Mouse (Mus musculus) layer of hippocampus, adult 9-10 months (tissue): Measurements from ENCODE around the gene Topors.

Source experiments
- DNase-seq: peaks from one replicate; pipeline ENCODE4 v3.0.0; 2022; ENCODE audit warnings: low spot score

Gene Topors

DNA sequence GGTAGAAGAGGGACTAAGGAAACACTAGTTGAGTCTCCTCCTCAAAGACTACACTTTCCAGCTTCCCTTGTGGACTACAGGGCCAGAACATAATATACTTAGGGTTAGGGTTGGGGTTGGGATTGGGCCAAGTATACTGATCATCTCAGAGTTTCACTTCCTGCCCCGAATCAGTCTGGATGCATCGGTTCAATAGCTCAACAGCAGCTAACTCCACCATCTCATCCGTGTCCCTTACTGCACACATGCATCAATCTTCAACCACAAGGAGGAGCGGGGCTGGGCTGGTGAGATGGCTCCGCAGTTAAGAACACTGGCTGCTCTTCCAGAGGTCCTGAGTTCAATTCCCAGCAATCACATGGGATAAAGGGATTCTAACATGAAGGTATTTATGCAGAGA lies 18.7 kb downstream of the Topors start:
- no peak for DNase-seq

DNA sequence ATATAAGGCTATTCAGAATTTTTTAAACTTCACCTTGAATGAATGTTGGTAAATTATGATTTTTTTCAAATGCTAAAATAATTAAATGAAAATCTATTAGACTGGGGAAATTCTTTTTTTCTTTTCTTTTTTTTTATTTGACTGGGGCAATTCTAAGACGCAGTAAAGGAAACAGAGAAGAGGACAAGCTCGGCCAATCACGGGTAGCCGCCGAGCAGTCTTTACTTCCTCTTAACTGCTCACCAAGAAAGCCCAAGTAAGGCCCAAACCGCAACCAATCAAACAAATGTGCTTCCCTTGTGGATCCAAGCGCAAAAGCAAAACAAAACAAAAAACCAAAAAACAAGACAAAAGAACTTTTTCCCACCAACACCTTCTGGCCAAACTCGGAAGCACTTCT lies 25.6 kb downstream of the Topors start:
- no peak for DNase-seq

DNA sequence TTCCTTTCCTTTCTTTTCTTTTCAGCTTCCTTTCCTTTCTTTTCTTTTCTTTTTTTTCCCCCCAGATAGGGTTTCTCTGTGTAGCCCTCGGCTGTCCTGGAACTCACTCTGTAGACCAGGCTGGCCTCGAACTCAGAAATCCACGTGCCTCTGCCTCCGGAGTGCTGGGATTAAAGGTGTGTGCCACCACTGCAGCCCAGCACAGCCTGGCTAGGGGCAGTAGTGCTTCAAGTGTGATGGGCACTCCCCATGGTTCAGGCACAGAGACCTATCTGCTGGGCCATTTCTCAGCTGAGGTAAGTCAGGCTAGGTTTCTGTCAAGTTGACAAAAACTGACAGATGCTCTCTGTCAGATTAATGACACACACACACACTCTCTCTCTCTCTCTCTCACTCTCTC lies 26.6 kb downstream of the Topors start:
- no peak for DNase-seq

DNA sequence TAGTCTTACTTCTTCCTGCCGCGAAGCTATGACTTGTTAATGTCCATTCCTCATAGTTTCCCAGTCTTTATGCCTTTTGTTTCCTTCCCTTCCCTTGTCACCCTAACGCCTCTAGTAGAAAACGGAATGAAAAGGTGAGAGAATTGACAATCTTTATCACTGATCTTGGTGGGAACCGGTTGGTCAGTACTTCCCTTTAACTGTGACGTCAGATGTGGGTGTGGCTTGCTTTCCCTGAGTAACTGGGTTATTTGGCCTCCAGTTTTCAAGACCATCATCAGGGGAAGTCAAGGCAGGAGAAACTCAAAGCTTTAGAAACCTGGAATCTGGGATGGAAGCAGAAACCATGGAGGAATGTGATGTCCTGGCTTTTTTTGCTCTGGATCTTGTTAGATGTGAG lies 27.7 kb downstream of the Topors start:
- no peak for DNase-seq

DNA sequence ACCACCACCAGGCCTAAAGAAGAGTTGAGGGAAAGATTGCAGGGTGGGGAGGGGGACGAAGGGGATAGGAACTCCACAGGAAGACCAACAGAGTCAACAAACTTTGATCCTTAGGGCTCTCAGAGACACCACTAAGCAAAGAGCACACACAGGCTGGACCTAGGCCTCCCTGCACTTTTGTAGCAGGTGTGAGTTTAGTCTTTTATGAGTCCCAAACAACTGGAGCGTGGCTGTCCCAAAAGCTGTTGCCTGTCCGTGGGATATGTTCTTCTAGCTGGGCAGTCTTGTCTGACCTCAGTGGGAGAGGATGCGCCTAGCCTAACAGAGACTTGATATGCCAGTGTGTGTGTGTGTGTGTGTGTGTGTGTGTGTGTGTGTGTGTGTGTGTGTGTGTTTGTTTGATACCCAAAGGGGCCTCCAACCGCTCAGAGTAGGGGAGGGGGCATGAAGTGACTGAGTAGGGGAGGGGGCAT lies 29.3 kb downstream of the Topors start:
- DNase-seq, result no peak

DNA sequence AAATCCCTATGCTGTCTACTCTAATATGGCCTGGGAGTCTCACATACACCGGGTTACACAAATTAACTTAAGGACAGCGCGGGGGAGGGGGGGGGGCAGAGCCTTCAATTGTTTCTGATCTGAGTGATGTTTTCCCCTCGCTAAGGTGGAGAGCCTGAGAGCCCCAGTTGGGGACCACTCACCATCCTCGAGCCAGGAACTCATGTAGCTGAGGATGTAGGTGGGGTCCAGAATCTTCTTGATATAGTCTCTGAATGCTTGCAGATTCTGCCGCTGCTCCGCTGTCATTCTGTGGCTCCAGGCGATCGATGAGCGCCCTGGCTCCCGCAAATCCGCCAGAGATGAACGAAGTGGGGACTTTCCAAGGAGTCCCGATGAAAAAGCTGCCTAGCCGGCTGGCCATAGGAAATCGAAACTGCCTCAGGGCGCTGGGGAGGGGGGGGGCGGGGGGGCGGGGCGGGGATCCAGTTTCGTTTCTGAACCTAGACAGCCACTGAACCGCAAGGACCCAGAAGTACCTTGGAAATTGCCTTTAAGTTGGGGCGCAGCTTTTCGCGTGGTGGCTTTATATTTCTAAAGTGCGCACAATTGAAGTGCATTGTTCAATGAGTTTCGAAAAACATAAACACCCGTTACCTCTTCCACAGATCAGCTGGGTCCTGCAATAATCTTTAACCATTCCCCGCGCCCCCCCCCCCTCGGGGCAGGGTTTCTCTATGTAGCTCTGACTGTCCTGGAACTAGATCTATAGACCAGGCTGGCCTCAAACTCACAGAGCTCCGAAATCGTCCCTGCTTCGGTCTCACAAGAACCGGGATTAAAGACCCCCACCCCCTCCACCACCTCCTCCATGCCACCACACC lies 30.0 kb downstream of the Topors start, which contains the start of gene Ddx58:
Ddx58 (minus strand) TSS at position 420 of the 863 bp plus-strand sequence.
- DNase-seq, result no peak

DNA sequence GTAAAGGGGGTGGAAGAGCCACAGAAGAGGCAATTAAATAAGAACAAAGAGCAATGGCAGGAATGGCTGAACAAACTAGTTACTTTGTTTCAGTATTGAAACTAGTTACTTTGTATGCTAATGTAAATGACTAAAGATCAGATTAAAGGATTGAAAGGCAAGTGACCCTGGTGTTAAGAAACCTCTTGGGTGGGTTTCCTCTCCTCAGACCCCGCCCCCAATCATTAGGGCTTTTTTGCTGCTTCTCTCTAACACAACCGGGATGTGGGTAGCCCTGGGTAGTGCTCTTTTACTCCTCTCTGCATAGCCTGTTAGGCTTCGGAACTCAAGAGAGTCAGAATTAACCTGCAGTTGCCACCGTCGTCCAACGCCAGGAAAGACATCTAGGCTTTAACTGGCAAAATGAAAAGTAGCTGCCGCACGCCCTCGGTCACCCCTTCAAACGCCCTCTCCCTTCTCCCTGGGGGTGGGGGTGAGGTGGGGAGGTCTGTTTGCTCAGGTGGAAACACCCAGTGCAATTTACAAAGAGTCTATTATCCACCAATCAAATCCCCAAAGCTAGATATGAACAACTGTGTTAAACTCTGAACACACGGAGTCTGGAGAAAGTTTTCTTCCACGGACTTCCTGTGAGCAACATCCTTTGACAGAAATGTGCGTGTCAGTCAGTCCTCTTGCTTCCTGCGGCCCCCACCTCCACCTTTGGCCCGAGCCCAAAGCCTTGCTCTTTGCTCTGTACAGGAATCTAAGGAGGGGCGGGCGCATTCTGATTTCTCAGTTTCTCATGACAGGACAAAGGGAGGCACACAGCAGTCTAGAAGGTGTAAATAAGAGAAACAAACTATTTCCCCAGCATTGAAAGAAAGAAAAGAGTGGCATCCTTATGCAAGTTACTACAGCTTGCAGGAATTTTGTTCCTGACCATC lies 30.9 kb downstream of the Topors start:
- no peak for DNase-seq

DNA sequence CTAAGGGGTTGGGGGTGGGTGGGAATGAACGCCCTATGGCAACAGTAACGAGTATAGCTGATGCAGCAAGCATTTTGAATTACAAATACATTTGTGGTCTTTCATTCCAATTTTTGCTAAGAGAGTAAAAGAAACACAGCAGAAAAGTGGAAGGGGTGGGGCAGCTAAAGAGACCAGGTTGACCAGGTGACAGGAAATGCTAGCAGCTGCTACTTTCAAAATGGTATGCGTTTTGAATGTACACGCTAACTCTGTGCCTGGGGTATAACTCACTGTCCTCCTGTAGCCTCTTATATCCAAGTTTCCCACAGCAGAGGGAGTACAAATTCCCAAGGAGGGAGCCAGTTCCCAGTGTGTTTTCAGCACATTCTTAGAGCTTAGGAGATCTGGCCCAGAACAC lies 32.8 kb downstream of the Topors start:
- no peak for DNase-seq

DNA sequence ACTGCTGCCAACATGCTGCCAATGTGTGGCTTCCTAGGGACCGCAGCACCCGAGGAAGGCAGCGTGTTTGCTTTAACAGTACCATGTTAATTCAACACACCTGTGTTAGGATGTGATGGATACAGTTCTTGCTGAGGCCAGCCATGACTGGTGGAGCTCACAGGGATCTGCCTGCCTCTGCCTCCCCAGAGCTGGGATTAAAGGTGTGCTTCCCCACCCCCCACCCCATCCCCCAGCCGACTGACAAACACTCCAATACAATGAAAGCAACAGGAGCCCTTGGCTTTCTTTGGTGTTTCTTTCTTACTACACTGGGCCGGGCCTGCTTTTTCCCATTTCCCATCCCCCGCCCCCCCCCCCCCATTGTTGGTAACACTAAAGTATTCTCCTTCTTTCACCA lies 35.4 kb downstream of the Topors start:
- DNase-seq, result no peak

DNA sequence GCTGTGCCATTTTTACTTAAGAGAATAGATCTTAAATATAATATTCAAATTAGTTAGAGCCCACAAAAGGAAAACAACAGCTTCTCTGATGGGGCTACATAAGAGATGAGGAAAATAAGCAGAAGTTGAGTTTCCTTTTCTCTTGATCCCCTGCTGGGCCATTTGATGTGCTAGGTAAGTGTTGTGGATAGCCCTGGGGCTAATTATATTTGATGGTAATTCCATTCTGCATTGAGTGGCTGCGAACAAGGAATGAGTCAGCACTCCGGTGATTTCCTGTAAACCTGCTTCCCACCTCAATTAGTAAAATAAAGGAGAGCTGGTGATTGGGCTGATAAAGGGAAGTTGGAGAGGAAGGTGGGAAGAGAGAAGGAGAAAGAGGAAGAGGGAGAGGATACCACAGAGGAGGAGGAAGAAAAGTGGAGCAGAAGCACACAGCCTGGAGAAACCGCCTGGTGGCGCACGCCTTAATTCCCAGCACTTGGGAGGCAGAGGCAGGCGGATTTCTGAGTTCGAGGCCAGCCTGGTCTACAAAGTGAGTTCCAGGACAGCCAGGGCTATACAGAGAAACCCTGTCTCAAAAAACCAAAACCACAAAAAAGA lies 36.5 kb downstream of the Topors start:
- no peak for DNase-seq

DNA sequence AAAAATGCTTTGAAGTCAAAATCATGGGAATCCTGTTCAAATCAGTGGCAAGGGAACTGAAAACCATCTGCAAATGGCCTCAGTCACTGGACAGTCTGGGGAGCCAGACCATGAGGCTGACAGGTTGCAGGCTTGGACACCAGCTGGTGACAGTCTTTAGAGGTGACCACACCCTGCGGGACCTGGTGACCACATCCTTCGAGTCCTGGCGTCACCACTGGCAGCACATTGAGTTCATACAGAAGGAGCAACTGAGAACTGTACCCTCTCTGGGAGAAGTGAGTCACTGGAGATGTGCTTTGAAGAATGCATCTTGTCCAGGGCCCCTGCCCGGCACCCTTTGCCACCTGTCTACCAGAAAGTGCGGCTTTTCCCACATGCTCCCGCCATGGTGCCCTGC lies 39.9 kb downstream of the Topors start:
- no peak for DNase-seq

DNA sequence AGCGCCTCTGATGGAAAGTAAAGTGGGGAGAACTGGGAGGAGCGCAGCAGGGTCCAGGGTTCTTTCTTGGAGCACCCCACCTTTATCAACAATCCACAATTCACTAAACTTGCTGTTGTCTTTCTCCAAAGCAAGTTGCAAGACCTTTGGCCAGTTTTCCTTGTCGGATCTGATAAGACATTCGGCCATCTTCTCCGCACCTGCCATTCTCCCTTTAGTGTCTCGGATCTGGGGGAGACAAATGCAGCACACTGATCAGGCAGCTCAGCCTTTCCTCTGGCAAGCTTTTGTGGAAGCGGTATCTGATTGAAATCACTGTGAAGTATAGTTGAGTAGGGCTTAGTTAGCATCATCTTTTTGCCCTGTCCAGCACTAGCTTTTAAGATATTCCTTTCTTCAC lies 41.8 kb downstream of the Topors start:
- no peak for DNase-seq

DNA sequence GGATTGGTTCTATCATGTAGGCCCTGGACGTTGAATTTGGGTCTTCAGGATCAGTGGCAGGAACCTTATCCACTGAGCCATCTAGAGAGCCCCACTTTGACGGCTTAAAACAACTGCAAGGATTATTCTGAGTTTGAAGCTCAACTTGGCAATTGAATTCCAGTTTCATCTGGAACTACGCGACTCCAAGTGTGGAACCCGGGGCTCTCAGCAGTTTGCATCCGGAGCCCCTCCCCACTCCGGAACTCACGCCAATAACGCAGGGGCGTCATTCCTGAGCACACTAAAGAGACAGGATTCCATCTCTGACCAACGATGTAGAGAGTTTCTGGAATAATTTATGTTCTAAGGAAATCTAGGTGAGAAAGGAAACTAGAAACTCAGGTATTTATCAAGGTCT lies 42.5 kb downstream of the Topors start:
- no peak for DNase-seq

DNA sequence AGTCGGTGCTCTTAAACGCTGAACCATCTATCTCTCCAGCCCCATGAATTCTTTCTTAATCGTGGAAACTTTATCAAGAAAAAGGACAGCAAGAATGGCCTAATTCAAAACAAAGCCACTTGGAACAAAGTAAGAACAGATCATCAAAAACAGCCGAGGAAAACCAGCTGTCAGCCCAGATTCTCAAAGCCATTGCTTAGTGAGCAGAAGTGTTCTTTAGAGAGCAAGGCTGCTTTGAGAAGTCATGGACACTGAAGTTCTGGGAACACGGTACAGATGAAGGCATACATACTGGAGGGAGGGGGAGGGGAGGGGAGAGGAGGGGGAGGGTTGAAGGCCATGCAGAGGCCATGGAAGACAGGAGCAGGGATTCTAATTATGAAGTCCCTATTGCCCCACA lies 43.6 kb downstream of the Topors start:
- no peak for DNase-seq

DNA sequence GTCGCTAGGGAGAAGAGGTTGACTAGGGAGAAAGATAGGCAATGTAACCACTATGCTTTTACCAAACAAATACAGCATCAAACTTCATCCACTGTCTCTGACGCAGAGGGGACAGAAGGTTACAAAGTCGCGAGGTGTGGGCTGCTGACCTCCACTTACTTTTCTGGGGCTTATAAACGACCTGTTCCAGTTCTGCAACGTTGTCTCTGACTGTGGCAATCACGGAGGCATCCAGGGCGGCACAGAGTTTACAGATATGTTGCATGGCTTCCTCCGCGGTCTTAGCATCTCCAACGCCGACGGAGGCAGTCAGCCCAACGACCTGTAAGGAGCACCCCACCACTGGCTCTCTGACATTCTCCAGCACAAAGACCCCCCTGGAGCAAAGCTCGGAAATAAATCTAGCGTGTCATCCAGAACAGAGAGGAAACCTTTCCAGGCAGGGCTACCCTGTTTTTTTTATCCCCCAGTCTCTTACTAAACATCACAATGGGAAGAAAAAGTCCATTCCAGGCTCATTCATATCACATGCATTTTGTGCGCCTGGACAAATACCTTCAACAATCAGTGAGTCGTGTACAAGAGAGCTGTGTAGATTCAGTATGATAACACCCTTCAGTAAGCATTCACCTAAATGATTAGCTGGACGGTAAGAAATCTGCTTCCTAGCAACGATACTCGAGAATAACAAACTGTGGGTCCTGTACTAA lies 47.6 kb downstream of the Topors start:
- no peak for DNase-seq

DNA sequence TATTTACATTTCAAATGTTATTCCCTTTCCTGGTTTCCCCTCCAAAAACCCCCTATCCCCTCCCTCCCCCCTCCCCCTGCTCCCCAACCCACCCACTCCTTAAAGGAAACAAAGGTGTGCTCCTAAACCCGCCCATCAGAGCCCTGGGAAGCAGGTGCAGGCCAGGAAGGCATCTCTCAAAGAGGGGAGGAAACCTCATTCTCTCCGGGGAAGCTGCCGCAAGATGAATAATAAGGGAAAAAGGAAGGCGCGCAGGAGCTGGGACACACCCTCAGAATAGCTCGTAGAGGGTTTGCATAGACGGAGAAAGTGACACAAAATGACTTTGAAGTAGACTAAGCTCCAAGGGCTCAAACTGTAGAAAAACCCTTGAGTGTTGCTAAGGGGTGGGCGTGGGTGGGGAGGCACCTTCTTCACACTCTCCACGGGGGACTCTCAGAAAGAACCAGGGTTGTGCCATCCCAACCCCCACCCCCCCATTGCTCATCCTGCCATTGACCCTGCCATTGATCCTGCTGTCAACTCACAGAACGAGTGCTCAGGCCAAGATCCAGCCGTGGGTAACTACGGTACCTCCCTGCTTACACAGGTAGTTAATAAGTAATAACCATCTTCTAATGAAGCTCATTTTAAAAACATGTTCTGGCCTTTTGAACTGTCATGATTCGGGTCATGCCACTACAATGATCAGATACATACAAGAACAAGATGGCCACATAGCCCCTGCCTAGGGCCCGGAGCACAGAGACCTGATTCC lies 48.5 kb downstream of the Topors start:
- no peak for DNase-seq

DNA sequence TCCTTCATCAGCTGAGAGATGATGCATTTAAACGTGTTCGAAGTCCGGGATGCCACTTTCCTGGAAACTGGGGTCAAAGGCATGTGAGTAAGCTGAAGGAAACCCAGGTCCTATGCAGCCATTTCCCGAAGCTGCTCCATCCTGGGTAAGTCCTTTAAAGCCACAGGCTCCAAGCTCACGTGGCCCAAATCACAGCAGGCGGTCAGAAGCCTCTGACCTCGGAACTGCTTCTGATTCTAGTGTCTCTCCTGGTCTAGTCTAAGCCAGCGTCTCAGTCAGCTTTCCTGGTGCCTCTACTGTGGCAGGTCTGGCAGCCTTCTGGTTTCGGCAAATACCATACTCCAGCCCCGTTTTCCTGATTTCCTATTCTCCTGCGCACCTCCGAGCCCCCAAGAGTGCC lies 49.2 kb downstream of the Topors start:
- DNase-seq, result no peak

DNA sequence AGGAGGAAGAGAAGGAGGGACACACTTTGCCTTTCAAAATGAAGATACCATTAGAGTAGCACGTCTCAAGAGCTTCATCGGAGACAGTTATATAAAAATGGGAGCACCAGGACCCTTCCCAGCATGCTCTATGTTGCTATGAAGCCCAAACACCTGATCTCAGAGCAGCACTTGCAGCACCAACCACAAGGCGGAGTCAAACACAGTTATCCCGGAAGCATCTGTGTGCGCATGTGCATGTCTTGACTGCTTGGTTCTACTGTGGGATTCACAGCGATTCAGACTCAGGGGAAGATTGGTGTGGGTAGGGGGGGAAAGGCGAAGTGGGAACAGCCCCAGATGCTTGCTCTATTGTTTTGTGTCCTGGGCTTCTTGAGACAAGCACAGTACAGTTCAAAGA lies 51.3 kb downstream of the Topors start:
- DNase-seq, result no peak

DNA sequence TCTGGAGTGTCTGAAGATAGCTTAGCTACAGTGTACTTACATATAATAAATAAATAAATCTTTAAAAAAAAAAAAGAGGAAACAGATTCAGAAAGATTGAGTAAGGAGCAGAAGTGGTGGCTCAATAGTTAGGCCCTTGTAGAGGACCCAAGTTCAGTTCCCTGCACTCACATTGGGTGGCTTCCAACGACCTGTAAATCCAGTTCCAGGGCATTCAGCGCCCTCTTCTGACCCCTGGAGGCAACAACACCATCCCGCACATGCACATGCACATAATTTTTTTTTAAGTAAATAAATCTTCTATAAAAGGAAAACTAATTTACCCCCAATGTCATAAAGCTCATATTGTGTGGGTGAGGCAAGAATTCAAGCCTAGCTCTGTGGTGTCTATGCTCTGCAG lies 51.7 kb downstream of the Topors start:
- DNase-seq, result no peak

DNA sequence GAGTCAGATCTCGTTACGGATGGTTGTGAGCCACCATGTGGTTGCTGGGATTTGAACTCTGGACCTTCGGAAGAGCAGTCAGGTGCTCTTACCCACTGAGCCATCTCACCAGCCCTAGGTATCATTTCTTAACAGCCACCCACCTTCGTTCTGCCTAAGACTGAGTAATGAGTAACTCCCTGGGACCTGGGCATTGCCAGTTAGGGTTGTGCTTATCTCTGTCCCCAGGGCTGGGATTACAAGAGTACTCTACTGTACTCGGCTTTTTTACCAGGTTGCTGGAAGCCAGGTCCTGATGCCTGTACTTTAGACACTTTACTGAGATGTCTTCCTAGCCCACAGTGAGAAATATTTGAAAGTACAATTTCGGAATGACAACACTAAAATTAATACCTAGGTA lies 57.5 kb downstream of the Topors start:
- no peak for DNase-seq
